Mouse (Mus musculus) gastrocnemius, adult 18-20 months (tissue): ENCODE results near the gene P2ry14. TPM values are rescaled to one million over a fixed set of nuclear protein-coding genes. Genes with fewer than 3 reads are reported as not detected.
"Not testable (repeated sequence)": the region's sequence is repeated elsewhere in the genome, so short reads cannot be mapped to it uniquely, and the experiment has no call there.

Experiments
- DNase-seq: peaks from one replicate; pipeline ENCODE4 v3.0.0; 2021; ENCODE audit warnings: low spot score
- total RNA-seq, 2 experiments: library from RNA; stranded (reverse); gene quantifications; 2 replicates each; pipeline ENCODE4 v1.2.3; 2021

P2ry14 gene
- total RNA-seq, 2 experiments from 2014 or later = 1.2 to 1.8 TPM

DNA sequence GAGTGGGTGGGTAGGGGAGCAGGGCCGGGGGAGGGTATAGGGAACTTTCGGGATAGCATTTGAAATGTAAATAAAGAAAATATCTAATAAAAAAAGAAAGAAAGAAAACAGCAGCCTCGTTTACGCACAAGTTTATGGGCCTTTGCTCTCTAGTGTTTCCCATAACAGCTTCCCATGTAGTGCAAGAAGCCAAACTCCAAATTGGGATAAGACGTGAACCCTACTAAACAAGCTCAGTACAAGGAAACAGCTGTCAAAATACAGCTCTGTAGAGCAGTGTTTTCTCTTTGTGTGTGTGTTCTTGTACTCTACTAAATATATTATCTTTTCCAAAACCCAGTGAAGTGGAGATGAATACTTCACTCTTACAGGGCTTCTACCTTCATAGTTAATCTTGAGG is 8.2 kb downstream of the P2ry14 start:
- DNase-seq = no peak

DNA sequence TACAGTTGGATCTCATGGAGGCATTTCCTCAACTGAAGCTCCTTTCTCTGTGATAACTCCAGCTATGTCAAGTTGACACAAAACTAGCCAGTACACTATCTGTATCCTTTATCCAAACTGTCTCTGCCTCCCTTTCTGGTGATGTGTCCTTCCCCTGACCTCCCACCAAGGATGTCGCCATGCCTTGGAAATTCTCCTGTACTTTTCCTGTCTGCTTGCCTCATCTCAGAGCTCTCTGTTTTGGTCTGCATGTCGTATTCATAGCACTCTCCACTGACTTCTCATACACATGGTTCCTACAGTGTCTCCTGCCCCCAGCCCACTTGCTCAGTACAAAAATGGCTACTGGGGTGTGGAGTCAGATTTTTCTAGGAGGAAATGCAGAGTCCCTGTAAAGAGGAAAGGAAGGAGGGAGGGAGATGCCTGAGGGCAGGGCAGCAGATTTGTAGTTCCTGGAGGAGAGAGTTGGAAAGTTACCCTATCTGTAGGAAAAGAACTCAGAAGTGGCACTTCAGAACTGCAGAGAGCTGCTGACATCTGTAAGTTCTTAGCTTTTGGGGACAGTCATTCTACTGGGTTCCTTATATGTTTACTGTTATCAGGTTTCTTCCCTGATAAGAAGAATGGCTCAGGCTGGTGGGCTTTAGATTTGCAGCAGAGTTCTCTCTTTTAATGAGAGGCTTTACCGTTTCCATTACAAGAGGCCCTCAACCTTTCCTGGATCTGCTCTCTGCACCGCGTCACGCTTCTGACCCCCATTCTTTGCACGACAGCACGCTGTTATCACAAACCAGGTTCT is 11.7 kb downstream of the P2ry14 start:
- no peak for DNase-seq

- not testable (repeated sequence) for DNase-seq
Measured at GRCm38 (mm10) chr3:59140941-59141340, 12.5 kb downstream of the P2ry14 start.

- DNase-seq = no peak
Measured at GRCm38 (mm10) chr3:59140115-59140514, 13.3 kb downstream of the P2ry14 start.

DNA sequence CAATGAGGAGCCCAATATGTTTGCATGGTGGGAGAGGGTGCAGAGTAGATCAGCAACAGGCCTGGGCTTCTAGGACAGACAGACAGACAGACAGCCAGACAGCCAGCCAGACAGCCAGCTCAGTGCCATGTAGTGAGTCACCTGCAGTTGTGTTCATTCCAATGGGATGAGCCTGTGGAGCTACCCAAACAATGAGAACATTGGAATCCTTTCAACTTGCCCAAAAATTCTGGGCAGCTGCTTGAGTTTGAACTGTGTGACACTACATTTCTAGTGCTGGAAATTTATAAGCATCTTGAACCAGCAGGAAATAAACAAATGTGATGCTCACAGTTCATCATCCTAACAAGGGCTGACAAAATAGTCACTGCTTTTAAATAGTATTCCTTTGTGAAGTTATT is 13.8 kb downstream of the P2ry14 start:
- DNase-seq = no peak

DNA sequence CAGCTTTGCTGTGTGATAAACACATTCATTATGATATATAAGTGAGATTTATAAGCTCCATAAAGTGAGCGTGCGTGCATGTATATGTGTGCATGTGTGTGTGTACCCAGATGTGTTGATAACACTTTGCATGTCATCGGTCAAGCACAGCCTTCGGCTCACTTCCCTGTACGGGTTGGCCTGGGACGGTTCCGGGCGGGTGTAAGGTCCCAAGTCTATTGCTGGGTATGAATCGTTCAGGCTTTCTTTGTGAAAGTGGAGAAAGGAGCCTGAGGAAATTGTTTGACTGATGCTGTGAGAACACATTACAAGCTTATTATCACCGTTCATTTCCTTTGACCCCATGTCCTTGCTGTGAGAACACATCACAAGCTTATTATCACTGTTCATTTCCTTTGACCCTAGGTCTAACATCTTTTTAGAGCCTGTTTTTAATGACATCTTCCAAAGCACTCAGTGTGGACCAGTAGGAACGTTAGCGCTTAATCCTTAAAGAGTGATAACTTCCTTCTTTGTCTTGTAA is 14.4 kb downstream of the P2ry14 start:
- no peak for DNase-seq

GRCm38 (mm10) chr3:59135911-59136653 is 17.3 kb downstream of the P2ry14 start:
- no peak for DNase-seq

DNA sequence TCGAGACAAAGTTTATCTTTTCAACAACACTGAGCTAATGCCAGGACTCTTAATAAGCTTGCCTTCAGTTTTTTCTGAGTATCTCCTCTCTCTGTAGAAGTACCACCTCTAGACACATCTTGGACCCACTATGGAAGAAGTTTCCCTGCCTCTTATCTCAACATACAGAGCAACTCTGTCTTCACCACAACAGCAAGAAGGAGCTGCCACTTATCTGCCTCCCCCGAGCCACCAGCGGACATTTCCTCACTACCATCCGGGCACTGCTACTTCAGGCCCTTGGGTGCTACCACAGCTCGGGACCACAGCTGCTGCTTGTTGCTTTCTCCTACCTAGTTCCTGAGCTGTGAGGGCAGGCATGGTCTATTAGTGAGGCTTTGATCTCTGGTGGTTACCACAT is 20.2 kb downstream of the P2ry14 start:
- DNase-seq = no peak

DNA sequence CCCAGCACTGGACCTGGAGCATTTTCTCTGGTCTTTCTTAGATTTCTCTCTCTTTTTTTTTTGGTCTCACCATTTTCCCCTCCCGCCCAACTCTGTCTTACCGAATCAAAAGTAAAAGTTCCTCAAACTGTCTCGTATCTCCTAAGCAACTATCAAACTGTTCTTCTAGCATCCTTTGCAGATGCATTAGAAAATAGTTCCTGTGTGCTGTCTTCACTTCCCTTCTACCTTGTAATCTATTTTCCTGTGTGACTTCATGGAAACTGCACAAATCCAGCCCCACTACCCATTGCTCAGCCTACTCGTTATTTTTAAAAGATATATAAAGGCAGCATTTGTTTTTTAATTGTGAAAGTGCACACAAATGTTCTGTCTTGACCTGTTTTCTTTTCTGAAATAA is 21.5 kb downstream of the P2ry14 start:
- DNase-seq = no peak

- DNase-seq = no peak
Measured at GRCm38 (mm10) chr3:59131081-59131480, 22.3 kb downstream of the P2ry14 start.

- peak; percentile 27 for DNase-seq
Measured at GRCm38 (mm10) chr3:59130431-59130830, 23.0 kb downstream of the P2ry14 start.

- DNase-seq = no peak
Measured at GRCm38 (mm10) chr3:59129547-59129946, 23.9 kb downstream of the P2ry14 start.

DNA sequence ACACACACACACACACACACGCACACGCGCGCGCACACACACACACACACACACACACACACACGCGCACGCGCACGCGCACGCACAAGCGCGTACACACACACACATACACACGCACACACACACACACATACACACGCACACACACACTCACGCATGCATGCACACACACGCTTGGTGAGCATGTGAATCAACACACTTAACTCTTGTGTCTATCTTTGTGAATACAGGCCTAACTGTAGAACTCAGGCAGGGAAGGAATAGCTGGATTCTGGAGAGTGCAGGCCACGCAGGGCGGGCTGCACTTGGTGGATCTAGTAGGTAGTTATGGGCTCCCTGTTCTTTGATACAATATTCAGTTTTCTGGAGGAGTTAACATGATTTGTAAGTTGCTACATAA is 24.7 kb downstream of the P2ry14 start:
- no peak for DNase-seq

DNA sequence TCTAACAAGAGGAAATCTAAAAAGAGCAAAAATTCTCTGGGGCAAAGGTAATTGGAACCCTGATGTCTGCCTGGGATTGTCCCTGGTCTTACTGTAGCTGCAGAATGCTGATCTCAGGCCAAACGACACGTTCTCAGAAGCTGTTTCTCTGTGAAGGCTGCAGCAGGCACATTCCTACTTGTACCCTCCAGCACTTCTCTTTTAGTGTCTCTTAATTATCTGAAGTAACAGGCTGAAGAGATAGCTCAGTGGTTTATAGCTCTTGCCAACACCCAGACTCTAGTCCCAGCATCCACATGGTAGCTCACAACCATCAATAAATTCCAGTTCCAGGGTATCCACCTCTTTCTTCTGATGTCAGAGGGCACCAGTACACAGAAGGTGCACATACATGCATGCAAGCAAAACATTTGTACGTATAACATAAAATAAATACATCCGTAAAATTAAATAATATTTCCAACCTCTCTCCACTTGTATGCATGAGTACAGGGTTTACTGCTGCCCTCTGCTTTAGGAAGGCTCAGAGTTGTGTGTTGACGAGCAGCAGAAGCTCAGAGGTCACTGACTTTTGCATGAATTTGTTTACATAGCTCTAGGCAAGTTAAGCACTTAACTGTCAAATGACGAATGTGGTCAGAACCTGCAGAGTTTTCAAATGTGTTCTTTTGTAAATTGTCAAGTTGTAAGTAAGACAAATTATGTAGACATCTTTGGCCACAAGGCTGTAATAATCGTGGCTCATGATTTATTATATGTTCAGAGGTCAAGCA is 27.4 kb downstream of the P2ry14 start:
- no peak for DNase-seq

- DNase-seq = no peak
Measured at GRCm38 (mm10) chr3:59125022-59125421, 28.4 kb downstream of the P2ry14 start.

DNA sequence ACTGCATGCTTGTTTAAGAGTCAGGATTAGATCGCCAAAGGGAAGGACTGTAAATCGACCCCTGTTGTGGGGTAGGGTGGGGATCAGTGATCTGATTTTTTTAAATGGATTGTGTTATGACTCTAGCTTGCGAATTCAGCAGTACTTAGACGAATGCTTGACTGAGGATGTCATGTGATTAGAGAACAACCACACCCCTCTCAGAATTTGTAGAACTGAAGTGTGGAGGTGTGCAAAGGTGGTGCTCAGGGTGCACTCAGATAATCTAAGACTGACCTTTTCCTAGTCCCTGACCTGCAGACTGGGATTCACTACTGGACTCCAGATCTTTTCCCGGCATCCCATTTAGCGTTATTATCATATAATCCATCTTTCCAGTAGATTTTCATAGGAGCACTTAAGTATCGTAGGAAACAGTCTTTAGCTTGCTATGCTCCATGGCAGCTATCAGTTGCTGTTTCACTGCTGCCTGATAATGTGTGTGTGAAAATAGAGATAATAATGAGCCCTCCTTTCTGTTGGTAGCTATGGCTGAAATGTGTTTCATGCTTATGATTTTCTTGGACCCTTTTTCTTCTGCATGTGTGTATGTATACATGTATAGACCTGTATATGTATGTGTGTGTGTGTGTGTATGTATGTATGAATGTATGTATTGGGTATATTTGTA is 31.5 kb downstream of the P2ry14 start:
- DNase-seq = no peak

- DNase-seq = no peak
Measured at GRCm38 (mm10) chr3:59121067-59121730, 32.2 kb downstream of the P2ry14 start.

DNA sequence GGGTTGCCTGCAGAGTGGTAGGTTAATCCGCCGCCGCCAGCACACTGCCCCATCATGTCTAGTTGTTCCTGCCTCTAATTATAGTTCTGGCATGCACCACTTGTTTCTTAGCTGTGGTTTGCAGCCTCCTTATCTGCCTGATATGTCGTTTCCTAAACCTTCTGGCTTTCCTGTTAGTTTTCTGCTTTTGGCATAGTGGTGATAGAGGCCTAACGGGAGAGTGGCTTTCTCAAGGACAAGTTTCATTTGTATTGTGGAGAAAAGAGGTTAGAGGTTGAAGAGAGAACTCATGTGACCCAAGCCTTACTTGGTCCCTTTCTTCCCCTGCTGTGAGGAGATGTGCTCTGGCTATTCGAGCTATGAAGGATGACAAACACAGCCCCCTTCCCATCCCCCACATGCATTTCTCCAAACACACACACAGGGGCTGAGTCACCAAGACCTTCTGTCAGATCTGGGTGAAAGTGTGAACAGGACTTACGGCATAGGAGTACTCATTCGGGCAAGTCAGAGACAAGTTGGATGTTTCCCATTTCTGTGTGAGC is 39.4 kb downstream of the P2ry14 start:
- DNase-seq = no peak

DNA sequence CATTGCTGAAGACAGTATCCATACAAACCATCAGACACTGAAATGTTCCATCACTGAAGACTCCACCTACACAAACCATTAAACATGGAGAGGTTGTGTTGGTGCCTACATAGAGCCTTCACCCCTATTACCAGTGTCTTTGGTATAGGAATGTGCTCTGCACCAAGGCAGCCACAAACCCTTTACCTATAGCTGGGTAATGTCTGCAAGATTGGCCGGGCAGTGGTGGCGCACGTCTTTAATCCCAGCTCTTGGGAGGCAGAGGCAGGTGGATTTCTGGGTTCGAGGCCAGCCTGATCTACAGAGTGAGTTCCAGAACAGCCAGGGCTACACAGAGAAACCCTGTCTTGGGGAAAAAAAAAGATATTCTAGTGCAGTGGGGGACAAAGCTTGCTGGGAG is 40.1 kb downstream of the P2ry14 start:
- DNase-seq = not testable (repeated sequence)

GRCm38 (mm10) chr3:59111944-59112343 is 41.5 kb downstream of the P2ry14 start:
- no peak for DNase-seq
